Mouse (Mus musculus) ES-CJ7 (cell line): ENCODE measurements around the gene Macrod2.

Source experiments
- DNase-seq: peaks from one replicate; pipeline ENCODE4 v3.0.0; 2011; ENCODE audit warnings: low read depth, low spot score

Macrod2 gene

DNA sequence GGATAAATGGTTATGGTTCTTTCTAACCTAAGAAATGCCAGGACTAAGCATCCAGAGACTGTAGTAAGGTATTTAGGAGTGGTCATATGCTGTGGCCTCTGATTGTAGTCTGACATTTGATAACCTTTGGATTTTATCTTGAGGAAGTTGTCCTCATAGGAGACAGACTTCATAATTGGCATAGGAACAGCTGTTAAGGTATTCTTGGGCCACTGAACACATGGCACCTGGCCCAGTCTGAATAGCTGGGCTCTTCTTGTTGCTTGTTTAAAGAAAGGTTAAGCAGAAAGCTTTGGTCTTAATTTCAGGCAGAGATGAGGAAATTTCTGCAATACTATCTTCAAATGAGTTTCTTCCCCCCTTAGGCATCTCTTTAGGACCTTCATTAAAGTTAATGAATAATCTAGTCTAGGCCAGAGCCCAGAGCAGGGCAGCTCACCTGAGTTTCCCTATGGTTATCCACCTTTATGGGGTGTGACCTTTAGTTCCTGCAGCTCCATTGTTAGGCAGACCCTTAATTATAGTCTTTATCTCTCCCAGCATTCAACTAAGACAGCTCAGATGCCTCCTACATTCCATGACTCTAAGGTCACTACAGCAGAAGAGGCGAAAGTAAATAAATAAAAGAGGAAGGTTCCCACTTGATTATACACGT, 894.1 kb downstream of the Macrod2 start:
- DNase-seq: no peak

DNA sequence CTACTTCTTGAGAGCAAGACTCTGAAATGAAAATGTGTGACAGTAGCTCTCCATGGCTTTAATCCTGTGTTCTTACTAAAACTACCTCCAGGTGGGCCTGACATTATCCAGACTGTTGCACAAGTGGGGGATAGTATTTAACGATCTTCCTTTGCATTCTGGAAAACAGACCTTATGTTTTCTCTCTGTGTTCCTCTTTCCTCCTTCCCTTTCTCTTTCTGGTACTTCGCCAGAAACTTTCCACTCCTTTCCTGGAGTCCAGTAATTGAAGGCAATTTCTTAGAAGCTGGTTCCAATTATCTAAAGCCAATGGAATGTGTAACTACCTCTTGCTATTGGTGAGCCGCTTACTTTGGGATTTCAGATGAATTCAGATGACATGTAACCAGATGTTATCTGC, 897.7 kb downstream of the Macrod2 start:
- no peak for DNase-seq

DNA sequence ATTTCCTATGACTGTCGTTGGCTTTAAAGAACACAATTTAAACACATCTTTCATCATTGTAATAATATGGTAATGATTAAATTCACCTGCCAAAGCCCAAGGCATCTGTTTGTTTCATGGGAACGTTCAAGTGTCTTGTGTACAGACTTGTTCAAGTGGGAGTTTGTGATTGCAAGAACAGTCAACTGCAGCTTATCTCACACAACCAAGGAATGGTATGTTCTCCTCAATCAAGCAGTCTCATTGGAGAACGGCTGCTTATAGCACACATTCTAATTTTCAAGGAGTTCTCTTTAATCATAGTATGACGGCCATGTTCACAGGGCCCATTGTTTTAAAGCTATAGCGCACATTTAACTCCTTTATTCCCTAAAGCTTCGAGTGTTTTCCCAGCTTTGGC, 904.1 kb downstream of the Macrod2 start:
- no peak for DNase-seq

DNA sequence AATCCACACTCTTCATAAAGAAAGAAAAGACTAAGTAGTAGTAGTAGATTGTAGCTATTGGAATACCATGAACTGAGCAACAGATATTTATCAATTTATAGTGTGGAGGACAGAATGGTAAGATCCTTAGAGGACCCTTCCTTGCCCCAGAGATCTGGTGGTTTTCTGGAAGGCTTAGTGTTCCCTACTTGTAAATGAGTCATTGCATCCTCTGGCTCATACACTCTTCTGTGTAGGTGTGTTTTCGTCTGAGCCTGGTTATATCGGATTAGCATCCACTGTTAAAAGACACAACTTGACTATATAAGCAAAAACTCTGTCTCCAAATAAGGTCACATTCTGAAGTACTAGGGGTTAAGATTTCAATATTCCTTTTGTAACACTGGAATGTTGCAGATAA, 905.9 kb downstream of the Macrod2 start:
- DNase-seq: no peak

DNA sequence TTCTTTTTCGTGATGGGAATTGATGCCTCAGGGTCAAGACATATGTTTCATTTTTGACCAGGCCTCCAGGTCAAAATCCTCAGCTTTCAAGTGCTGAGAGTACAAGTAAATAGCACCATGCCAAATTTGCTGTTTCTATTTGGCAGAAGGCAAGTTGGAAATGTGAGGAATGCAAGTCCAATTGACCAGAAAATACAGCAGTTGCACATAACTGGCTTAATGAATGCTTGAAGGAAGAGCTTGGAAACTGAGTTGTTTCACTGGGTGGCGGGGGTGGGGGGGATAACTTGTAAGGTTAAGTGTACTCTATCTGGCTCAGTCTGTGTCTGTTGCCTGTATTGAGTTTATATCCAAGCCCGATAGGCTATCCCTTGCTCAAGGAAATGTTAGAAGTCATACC, 913.3 kb downstream of the Macrod2 start:
- DNase-seq: no peak

DNA sequence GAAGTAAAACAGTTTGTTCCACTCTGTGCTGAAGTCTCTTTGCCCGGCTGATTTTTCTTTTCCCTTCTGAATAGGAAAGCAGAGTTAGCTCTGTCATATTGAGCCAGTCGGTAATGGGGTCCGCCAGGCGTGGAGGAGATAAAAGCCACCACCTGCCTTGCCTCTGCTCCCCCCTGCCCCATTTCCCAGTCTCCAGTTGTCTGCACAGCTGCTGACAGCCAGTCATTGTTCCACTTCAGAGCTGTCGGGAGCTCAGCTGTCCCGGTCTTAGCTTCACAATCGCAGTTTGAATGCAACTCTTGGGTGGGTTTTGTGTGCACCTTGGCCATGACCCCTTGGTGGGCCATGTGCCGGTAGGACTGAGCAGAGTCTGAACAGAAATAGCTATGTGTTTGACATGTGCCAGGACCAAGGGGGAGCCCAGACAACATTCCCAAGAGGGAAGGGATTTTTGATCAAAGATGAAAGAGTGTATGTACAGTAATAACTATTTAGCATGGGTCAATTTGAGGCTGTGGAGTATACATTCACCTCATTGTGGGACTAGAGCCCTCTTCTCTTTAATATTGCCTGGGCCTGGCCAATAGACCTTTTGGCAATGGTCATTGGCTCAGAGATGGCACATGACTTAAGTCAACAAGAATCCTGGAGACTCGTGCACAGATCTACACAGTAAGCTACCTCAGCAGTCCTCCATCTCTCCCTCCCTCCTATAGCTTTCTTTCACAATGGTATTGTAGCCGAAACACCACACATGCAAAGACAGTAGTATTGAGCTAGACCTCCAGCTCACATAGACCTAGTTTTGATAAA, 917.2 kb downstream of the Macrod2 start:
- no peak for DNase-seq

DNA sequence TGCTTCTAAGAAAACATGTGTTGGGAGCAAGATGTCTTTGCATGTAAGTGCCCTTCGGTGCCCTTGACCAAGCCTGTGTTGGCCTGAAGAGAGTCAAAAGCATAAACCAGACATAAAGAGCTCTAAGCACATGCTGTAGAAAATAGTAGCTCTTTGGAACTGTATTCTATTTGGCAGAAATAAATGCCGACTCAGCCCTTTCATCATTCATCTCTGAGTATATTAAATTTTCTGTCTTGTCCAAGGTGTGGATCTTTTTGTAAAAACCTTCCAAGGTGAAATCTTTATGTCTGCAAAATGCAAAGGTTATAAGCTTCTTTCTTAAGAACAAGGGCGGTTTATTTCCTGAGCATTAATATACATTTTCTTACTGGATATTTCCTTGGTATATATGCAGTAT, 920.2 kb downstream of the Macrod2 start:
- no peak for DNase-seq

DNA sequence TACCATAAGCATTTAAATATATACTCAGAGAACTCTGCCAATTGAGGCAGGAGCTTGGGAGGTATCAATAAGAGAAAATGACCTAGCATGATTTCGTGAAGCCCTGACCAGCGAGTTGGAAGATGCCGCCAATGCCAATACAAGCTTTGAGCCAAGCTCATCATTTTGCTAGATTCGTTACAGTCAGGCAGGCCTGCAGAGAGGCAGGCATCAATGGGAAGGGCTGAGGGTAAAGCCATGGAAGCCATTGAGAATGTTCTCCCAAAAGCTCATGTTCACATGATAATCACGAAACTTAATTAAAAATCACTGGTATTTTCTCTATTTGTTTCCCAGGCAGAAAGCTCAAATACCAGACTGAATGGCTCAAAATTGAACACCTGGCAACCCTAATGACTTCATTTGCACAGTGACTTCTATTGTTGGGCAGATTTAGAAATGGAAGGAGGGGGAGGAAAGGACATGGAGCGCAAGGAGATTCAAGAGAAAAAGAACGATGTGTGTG, 928.9 kb downstream of the Macrod2 start:
- no peak for DNase-seq

DNA sequence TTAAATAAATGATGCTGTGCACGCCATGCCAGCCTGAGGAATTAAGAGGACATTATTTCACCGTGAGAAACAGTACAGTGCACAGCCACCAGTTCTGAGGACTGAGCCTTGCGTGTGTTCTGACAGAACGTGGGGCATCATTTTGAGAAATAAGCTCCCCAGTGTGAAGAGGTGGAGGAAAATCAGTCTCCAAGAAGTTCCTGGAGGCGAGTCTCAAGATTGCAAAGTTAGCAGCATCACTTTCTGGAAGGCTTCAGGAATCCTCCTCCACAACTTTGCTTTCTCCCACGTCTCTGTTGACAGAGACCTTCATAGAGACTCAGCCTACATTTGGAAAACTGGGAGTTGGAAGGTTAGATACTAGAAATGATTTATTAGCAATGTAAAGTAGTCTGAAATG, 932.2 kb downstream of the Macrod2 start:
- DNase-seq: no peak

DNA sequence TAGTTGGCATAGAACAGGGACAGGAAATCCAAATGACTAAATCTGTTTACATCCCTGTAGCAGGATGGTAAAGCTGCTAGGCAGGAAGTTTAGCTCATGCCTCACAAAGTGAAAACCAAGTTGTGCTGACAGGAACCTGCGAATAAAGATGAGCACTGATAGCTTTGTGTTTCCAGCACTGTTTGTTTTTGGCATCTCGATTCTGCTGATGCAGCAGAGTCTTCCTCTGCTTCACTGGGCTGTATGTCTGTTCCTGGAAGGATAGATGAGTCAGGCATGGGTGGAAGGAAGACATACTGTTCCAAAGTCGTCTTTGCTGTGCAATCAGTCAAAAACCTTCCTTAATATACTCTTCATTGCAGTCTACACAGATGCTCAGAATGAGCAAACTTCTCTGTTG, 942.6 kb downstream of the Macrod2 start:
- no peak for DNase-seq

DNA sequence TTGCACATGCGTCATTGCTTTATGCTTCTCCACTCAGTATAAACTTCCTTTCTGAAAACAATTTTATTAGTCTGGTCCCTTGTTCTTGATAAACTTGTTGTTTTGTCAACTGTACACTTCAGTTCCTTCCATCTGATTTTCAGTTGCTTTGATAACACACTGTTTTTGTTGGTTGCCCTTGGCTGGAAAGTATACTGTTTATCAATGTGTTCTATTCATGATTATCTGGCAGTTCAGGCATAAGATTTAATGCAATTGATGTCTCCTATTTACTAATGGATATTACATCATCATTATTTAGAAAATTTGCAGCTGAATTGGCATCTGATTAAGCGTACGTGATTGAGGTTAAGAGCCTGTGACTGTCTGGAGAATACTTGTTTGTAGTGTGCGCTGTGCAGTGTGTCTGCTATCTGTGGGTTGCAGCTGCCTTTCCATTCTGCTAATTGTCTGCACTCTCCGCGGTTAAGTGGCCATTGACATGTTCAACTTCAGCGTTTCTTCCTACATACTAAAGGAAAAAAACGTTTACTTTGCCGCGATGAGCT, 949.0 kb downstream of the Macrod2 start:
- DNase-seq: no peak

DNA sequence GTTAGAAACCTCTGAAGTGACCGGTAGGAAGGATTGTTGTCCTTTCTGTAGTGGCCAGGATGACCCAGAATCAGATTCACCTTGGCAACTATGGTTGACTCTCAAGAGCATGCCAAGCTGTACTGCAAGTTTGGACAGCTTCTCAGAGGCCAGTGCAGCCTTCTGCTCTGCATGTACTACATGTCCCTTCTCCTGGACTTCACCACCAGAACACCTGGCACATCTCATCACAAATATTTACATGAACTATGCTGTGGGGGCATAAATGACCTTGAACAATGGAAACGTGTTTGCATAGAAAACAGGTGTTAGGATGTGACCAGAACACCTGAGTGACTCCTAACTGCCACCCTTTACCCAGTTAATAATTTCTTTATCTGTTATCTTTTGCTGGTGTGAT, 957.5 kb downstream of the Macrod2 start:
- DNase-seq: no peak

DNA sequence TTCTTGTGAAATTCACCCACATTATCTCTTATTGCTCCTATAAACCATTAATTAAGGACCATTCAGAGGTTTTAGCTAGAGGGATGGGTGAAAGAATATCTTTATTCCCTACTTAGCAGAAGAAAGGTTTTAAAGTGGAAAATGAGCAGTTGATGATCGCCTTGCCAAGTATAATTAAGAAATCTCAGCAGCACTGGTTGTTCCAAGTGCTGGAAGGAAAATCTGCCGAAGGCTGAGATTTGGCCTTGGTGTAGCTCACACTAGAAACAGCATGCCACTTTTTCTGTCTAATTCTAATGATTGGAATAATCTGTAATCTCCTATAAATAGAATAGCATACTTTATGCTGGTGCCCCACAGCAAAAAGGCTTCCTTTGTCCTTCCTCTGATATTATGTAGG, 993.5 kb downstream of the Macrod2 start:
- no peak for DNase-seq

DNA sequence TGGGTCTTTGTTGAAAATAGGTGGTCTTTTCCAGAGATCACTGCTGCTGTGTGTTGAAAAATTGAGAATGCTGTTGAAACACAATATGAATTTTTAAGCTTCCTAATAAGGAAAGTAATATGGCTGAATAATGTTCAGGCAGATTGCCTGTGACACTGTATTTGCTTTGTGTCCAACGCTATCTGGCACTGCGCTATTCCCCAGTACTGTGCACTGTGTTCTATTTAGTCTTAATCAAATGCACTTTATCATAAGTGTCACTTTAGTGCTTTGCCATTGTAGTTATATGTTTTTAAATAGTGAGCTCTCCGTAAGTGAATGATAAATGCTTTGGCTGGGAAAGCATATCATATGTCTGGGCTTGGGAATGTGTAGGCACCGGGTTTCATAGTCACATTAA, 996.1 kb downstream of the Macrod2 start:
- no peak for DNase-seq

DNA sequence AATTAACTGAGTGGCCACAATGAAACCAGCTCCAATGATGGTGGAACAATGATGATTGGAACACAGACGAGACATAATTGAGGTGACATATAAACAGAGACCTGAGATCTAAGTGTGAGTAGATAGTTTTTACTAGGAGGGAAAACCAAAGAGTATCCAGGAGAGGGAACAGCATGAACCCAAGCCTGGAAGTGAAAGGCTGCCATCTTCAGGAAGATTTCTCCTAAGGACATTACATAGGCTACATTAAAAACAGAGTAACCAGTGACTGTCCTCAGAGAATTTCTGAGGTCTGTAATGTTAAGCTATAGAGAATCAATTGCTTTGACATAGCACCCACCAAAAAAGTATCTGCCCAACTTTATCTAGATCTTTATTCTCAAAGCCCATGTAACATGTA, 999.7 kb downstream of the Macrod2 start:
- no peak for DNase-seq

DNA sequence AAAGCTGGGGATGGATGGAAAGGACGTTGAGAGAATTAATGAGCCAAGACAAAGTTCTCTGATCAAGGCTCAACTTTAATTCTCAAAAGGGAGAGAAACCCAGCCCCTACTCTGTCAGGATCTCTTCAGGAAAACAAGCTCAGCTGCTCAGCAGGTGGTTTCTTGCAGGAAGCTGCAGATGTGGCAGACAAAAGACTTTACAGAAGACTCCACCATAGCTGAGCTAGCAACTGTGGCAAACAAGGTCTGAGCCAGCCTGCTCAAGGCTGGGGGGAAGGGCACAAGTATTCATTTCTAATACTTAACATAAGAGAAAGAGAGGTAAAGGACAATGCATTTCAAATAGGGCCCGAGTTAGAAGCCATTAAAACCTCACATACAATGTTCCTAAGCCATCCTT, 1013.7 kb downstream of the Macrod2 start:
- DNase-seq: peak; percentile 77

DNA sequence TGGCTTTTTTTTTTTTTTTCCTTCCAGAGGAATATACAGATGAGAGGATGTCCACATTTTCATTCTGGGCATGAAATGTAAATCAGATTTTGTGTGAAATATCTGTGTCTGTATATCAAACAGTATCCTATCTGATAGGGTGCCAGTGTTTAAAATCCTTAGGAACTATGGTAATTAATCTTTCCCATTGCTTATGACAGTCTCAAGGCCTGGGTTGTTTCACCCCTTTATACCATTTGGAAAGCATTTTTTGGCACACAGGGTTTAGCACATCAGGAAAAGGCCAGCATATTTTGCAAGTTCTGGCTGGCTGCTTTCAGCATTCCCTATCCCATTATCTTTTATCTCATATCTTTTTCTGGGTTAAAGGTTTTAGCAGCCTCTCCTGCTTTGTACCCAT, 1021.3 kb downstream of the Macrod2 start:
- no peak for DNase-seq

DNA sequence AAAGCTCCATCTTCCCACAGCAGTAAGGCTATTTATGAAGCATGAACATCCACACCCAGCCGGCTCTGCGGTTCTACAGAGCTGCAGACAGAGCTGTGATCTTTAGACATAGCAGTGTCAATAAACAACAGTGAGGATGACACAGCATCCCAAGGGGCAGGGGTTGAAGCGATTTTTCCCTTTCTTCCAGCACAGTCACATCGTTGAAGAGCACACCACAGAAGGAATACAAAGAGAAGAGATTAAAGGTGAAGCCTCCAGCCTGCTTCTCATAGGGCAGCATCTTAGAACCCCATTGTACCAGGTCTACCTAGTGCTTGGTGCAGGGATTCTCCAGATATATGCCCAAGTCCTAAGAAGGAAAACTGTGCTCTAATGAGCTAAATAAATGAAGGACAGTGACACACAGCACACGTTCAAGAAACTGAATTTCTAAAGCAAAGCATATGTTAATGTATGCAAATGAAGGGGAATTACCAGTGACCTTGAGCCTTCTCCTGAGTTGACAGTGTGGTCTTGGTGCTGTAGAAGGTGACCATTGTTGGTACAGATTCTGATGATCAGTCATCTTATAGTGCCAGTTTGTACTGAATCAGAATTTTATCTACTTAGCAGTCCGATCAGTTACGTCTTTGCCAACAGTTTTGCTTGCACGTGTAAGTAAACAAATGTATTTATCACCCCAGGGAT, 1021.9 kb downstream of the Macrod2 start:
- peak; percentile 63 for DNase-seq

DNA sequence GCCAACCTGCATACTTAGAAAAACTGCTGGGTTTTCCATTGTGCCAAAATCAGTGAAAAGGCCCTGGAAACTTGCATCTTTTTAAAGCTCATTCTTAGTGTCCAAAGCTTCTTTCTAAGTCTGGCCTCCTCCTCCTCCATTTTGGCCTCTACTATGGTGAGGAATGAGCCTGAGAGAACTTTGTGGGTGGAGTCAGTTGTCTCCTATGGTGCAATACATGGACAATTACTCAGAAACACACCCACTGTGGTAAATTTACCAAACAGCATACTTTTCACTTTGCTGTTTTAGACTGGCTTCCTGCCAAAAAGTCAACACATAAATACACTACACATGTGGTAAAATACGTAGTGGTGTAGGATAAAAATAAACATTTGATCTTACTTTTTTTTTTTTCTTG, 1024.7 kb downstream of the Macrod2 start:
- no peak for DNase-seq

DNA sequence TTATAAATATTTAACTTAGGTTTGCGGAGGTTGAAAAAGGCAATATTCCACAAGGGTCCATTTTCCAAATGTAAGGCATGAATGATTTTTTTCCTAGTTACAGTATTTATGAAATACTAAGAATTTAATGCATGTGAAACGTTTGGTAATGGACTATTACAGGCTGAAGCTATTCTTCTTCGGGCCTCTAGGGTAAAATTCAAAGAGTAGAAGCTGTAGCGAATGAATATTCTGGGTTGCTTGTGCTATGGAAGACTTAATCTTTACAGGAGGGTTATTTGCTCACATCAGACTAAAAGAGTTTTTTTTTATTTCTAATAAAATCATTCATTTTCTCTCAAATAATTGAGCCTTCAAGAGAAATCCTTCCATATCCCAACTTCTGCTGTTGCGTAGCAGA, 1039.0 kb downstream of the Macrod2 start:
- DNase-seq: no peak

DNA sequence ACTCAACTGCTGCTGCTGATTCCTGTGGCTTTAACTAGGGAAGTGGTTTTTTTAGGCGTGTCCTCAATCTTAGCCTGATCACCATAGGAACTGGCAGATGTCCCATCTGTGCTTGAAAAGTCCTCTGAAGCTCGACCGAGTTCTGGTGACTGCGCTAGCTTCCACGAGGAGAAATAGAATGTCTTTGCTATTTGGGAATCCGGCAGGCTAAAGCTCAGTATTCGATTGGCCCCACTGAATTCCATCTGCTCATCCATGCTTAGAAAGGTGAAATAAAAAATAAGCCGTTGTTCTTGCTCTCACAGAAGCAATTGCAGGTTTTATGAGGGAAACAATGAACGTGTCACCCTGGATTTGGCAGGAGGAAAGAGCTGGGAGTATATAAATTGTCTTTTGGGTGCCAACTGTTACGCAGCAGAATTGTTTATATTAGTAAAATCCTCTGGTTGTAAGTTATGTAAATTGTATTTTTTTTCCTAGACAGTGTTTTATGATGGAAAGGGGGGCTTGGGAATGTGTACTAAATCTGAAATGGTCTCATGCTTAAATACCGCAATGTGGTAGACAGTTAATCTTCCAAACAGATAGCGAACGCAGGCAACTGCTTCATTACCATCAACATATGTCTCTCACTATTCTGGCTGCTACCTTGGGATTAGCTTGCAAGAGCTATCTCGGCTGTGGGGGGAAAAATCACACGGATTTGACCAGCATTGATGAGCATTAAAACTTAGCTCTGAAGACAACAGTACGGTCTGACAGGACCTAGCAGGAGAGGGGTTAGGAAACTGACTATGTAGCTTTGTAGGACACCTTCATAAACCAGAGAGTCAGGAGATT, 1039.8 kb downstream of the Macrod2 start:
- DNase-seq: no peak
